Mouse (Mus musculus): ENCODE data around the gene Adra1d. TPM values are rescaled to one million over a fixed set of nuclear protein-coding genes. Genes with fewer than 3 reads are reported as not detected.

Adra1d gene
- polyA plus RNA-seq, 1 experiment from 2014 or later = 0.59 TPM

DNA sequence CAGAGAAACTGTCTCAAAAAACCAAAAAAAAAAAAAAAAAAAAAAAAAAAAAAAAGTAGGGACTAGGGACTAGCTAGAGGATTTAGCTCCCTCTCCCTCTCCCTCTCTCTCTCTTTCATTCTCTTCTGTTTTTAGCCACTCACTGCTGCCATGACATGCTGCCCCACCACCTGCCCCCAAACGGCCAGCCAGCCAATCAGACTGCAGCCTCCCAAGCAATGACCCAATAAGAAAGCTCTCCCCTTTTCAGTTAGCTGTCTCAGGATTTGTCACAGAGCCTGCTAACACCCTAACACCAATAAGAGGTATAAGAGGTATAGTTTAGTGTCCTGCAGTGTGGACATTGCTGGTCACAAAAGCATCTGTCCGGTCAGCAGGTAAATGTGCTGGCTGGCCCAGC is 11.6 kb downstream of the Adra1d start:
- no peak overlapping the region for H3K4me3 ChIP-seq
- no peaks in the 10 kb centered on the region for H3K9me3 ChIP-seq
- H3K36me3 ChIP-seq = no peaks in the 10 kb centered on the region
- H3K27ac ChIP-seq = no peak overlapping the region
- H3K27me3 ChIP-seq (ENCODE audit: insufficient read depth, poor library complexity, severe bottlenecking) = peaks cover 98% of the 10 kb centered on the region
- WGBS = 66% methylated on average over 2 of the region's 2 CpGs
- peaks cover 18% of the 10 kb centered on the region for H3K4me1 ChIP-seq
- DNase-seq (ENCODE audit: low spot score) = no peak

DNA sequence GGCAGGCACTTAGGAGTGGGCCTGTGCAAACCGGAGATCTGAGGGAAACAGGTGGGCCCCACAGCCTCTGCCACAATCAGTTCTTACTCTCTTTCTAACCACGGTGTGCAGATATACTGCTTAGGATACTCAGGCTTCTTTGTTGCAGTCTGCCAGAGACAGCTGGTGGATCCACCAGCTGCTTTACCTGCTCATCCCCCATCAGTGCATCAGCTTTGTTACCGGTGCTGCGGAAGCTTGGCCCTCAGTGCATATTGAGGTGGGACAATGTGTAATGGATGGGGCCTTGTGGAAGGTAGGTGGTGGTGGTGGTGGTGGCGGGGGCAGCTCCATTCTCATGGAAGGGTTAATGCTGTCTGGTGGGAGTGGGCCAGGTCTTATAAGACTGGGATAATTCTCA is 13.0 kb downstream of the Adra1d start:
- H3K27me3 ChIP-seq (ENCODE audit: insufficient read depth, poor library complexity, severe bottlenecking) = peaks cover 98% of the 10 kb centered on the region
- DNase-seq (ENCODE audit: low spot score) = no peak
- peaks cover 18% of the 10 kb centered on the region for H3K4me1 ChIP-seq
- no peak overlapping the region for H3K27ac ChIP-seq
- 73% methylated on average over 5 of the region's 5 CpGs for WGBS
- no peak overlapping the region for H3K4me3 ChIP-seq
- no peaks in the 10 kb centered on the region for H3K9me3 ChIP-seq
- H3K36me3 ChIP-seq = no peaks in the 10 kb centered on the region

DNA sequence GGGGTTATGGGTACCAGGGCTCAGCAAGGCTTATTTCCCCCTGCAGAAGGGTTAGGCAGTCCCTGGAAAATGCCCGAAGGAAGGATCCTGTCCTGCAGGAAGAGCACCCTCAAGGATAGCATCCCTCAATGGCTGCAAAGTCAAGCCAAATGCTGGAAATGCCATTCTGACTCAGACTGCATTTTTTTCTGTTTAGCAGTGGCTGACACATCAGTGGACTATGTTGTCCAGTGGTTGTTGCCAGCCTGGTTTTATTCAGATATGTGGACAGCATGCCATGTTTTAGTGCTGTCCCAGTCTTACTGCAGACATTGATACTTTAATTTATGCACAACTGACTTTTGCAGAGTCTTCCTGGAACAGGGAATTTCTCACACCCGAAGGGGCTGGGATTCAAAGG is 13.8 kb downstream of the Adra1d start:
- Histone ChIP-seq H3K27ac (no peak overlapping the region), H3K36me3 (no peaks in the 10 kb centered on the region), H3K4me3 (no peak overlapping the region), H3K9me3 (no peaks in the 10 kb centered on the region), H3K4me1 (peaks cover 18% of the 10 kb centered on the region), H3K27me3 (ENCODE audit: insufficient read depth, poor library complexity, severe bottlenecking) (peaks cover 98% of the 10 kb centered on the region)
- 67% methylated on average over 2 of the region's 2 CpGs for WGBS
- no peak for DNase-seq (ENCODE audit: low spot score)

DNA sequence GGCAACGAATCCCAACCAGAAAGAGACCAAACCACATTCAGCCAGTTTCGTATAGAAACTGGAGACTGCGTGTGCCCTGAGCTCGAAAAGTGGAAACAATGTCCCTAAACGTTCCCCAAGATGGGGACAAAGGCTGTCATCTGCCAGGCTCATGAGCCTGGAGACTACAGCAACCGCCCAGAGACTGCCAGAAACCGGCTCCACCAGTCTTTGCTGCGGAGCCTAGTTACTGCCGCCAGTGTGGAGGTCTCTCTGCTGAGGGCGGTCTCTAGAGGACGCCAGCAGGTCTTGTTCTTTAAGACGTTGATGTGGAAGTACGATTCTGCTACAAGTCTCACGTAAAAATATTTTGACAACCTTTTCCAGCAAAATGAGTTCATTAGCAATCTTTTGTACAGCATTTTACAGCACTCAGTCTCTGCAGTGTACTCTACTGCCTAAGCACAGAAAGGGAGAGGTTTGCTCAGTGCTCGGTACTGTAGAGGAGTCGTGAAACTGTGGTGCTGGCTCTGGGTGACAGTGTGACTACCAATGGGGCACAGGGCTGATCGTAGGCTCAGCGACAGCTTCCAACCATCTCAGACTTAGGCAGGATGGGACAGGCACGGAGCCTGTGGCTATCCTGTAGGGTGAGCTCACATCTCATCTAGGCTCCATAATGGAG is 15.2 kb downstream of the Adra1d start:
- Histone ChIP-seq H3K27ac (no peak overlapping the region), H3K27me3 (ENCODE audit: insufficient read depth, poor library complexity, severe bottlenecking) (peaks cover 97% of the 10 kb centered on the region), H3K4me3 (peak overlapping the region; percentile 63), H3K4me1 (peaks cover 27% of the 10 kb centered on the region), H3K36me3 (no peaks in the 10 kb centered on the region), H3K9me3 (no peaks in the 10 kb centered on the region)
- WGBS = 14% methylated on average over 19 of the region's 19 CpGs
- DNase-seq (ENCODE audit: low spot score) = no peak

DNA sequence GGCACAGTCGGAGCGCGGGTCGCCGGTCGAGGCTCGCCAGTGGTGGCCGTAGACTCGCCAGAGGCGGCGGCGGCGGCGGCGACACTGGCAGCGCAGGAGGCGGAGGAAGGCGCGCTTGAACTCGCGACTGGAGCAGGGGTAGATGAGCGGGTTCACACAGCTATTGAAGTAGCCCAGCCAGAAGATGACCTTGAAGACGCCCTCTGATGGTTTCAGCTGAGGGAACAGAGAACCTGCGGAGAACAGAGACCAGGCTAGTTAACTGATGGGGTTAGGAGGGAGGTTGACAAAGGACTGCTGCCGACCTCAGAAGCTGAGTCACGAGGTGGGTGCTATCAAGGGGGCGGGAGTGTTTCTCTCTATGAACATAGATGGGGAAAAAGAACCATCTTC is 15.8 kb downstream of the Adra1d start:
- no peaks in the 10 kb centered on the region for H3K9me3 ChIP-seq
- no peak for DNase-seq (ENCODE audit: low spot score)
- peak overlapping the region; percentile 43; the same call in 1 of the 2 replicates for H3K27ac ChIP-seq
- no peaks in the 10 kb centered on the region for H3K36me3 ChIP-seq
- WGBS = 3% methylated on average over 27 of the region's 27 CpGs
- H3K4me3 ChIP-seq = peak overlapping the region; percentile 63
- peaks cover 27% of the 10 kb centered on the region for H3K4me1 ChIP-seq
- peaks cover 97% of the 10 kb centered on the region for H3K27me3 ChIP-seq (ENCODE audit: insufficient read depth, poor library complexity, severe bottlenecking)

DNA sequence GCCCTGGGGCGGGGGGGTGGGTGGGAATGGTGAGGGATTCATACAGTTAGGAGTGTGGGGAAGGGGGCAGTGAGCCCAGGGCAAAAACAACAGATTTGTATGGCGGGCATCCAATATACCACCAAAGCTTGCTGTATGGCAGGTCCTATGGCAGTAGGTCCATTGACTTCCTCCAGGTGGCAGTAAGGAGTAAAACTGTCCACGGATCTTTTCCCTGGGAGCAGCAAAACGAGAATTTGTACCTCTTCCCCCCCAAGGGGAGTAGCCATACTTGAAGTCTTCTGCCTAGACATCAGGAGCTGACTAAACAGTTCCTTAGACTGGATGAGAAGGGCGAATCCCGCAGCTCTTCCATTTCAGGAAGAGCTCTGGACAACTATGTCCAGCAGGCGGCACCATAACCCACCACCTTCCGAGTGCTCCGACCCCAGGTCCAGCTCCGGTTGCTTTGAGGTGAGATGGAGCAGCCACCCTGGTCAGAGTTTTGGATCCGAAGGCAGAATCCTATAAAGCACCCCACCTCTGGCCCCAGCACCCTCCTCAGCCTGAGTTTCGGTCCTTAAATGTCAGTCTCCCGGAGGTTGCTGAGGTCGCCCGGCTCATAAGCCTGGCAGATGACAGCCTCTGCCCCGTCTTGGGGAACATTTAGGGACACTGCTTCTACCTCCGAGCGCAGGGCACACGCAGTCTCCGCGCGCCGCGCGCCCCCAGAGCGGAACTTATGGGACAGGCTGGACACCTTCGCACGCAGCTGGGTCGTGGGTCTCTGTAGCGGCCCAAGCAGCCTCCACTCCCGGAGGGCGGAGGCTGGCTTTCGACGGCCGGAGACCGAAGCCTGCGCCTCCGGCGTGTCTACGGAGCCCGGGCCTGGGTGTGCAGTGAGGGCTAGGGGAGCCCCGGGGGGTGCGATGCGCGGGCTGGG is 16.4 kb downstream of the Adra1d start:
- 3% methylated on average over 45 of the region's 45 CpGs for WGBS
- Histone ChIP-seq H3K4me3 (peak overlapping the region; percentile 63), H3K4me1 (peaks cover 27% of the 10 kb centered on the region), H3K36me3 (no peaks in the 10 kb centered on the region), H3K27ac (peak overlapping the region; percentile 43; the same call in 1 of the 2 replicates), H3K9me3 (no peaks in the 10 kb centered on the region), H3K27me3 (ENCODE audit: insufficient read depth, poor library complexity, severe bottlenecking) (peaks cover 91% of the 10 kb centered on the region)
- peak; percentile 88 for DNase-seq (ENCODE audit: low spot score)

DNA sequence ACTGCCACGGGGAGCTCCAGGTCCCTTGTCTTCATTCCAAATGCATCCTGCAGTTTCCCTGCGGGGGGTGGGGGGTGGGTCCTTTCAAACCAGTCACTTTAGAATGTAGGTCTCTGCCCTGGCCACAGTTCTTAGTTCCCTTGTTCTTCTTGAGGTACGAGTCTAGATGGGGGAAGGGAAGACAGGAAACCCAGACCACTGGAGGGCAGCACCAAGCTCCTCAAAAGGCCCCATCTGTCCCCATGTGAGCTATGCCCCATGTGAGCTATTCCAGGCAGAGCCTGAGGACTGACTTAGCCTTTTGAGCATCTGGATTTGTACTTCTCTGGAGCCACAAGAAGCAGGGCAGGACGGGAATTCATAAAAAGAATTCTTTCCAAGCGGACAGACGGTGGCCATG is 19.6 kb downstream of the Adra1d start:
- no peaks in the 10 kb centered on the region for H3K36me3 ChIP-seq
- WGBS = 27% methylated on average over 6 of the region's 6 CpGs
- H3K9me3 ChIP-seq = no peaks in the 10 kb centered on the region
- DNase-seq (ENCODE audit: low spot score) = no peak
- peaks cover 32% of the 10 kb centered on the region for H3K4me1 ChIP-seq
- no peak overlapping the region for H3K27ac ChIP-seq
- H3K27me3 ChIP-seq (ENCODE audit: insufficient read depth, poor library complexity, severe bottlenecking) = peaks cover 67% of the 10 kb centered on the region
- no peak overlapping the region for H3K4me3 ChIP-seq

DNA sequence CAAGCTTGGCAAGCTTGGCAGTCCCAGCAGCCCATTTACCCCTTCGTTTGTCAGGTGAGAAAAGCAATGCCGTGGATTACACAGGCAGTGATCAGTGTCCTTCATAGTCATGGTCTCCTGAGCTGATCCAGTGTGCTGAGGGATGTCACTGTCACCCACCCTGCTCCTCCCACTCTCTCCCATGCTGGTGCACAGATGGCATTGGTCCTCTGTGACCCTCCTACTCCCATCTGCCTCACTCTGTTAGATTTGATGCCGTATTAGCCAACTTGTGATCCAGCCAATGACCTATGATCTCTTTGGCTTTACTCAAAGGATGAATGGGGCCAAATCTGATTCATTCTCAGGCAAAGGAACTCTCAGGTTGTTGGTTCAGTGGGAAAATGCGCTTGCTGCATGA is 20.4 kb downstream of the Adra1d start:
- no peaks in the 10 kb centered on the region for H3K36me3 ChIP-seq
- no peak for DNase-seq (ENCODE audit: low spot score)
- peaks cover 27% of the 10 kb centered on the region for H3K4me1 ChIP-seq
- H3K4me3 ChIP-seq = no peak overlapping the region
- H3K27ac ChIP-seq = no peak overlapping the region
- 80% methylated on average over 4 of the region's 4 CpGs for WGBS
- peaks cover 58% of the 10 kb centered on the region for H3K27me3 ChIP-seq (ENCODE audit: insufficient read depth, poor library complexity, severe bottlenecking)
- no peaks in the 10 kb centered on the region for H3K9me3 ChIP-seq

DNA sequence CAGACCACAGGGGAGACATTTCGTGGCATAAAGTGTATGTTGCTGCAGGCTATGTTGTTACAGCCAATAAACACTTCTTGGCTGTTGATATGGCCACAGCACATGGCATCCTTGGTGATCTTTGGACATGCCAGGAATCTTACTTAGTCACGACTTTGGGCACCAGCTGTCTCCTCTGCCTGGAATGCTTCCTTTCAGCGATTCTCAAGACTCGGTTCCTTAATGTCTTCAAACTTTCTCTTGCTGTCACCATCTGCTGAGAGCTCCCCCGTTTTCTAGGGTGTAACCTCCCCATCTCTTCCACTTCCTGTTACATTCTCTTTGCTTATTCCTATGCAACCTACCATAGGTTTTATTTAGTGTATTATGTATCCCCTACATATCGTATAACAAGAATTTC is 22.3 kb downstream of the Adra1d start:
- Histone ChIP-seq H3K9me3 (no peaks in the 10 kb centered on the region), H3K4me3 (no peak overlapping the region), H3K27me3 (ENCODE audit: insufficient read depth, poor library complexity, severe bottlenecking) (peaks cover 40% of the 10 kb centered on the region), H3K36me3 (no peaks in the 10 kb centered on the region), H3K27ac (no peak overlapping the region), H3K4me1 (peaks cover 15% of the 10 kb centered on the region; the same call in 1 of the 2 replicates)
- DNase-seq (ENCODE audit: low spot score) = no peak
- 82% methylated on average over 6 of the region's 6 CpGs for WGBS

DNA sequence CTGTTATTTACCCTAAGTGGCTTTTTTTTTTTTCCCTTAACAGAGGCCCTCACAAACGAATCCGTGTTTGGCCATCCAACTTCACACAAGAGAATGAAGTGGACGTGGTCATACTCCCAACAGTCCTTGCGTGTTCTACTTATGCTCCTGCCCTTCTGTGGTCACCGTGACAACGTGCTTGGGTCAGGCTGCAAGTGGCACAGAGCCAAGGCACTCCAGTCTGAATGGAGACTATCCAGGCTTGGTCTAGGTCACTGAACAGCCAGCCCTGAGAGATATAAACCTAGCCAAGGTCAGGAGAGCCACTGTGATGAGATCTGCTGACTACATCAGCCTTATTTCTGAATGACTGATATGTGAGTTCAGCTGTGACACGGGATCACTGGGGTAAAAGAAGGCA is 23.7 kb downstream of the Adra1d start:
- 0 out of 2 replicates have a peak overlapping the region, but pooled peaks have one; percentile 16 for H3K27ac ChIP-seq
- 68% methylated on average over 7 of the region's 7 CpGs for WGBS

DNA sequence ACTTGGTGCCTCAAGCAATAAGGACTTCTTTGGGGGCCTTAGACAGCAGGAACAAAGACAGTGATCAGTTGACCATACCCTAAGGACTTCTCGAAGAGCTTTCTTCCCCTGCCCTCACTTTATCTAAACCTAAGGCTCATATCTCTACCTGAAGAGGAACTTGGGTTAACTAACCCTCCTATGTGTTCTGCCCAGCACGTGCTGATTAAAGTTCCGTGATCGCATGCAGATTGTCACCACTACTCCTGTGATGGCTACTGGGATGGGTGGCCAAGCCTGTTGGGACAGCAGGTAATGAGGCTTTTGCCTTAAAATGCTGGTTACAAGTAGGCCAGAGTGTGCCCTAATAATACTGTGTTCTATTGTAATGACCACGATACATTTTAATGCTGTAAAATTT is 26.9 kb downstream of the Adra1d start:
- DNase-seq (ENCODE audit: low spot score) = no peak
- Histone ChIP-seq H3K27ac (no peak overlapping the region), H3K4me3 (no peak overlapping the region), H3K36me3 (no peaks in the 10 kb centered on the region), H3K27me3 (ENCODE audit: insufficient read depth, poor library complexity, severe bottlenecking) (peaks cover 10% of the 10 kb centered on the region; the same call in 1 of the 2 replicates), H3K4me1 (0 out of 2 replicates have a peak, but pooled peaks cover 10% of the 10 kb centered on the region), H3K9me3 (no peaks in the 10 kb centered on the region)
- 78% methylated on average over 5 of the region's 5 CpGs for WGBS

More for the DNA sequence above, 23.7 kb downstream of the Adra1d start:
- H3K4me3 ChIP-seq = no peak overlapping the region
- DNase-seq (ENCODE audit: low spot score) = peak; percentile 87
- H3K9me3 ChIP-seq = no peaks in the 10 kb centered on the region
- no peaks in the 10 kb centered on the region for H3K36me3 ChIP-seq
- H3K27me3 ChIP-seq (ENCODE audit: insufficient read depth, poor library complexity, severe bottlenecking) = peaks cover 30% of the 10 kb centered on the region
- peaks cover 15% of the 10 kb centered on the region; the same call in 1 of the 2 replicates for H3K4me1 ChIP-seq

DNA sequence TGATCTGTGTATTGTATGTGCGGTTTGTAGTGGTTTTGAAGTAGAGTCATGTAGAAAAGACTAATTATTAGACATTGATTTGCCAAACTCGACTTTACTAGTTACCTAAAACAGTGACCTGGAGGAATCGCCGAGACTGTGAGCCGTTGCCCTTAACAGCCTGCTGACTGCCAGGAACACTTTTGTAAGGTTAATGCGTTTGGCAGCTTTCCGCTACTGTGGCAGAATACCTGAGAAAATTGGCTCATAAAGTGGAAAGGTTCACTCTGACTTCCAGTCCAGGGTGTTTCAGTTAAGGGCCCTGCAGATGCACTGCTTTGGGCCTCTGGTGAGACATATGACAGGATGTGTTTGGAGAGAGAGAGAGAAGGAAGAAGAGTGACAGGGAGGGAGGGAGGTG is 30.8 kb downstream of the Adra1d start:
- Histone ChIP-seq H3K27ac (no peak overlapping the region), H3K36me3 (no peaks in the 10 kb centered on the region), H3K9me3 (no peaks in the 10 kb centered on the region), H3K4me3 (no peak overlapping the region), H3K27me3 (ENCODE audit: insufficient read depth, poor library complexity, severe bottlenecking) (peaks cover 11% of the 10 kb centered on the region; the same call in 1 of the 2 replicates), H3K4me1 (0 out of 2 replicates have a peak, but pooled peaks cover 4% of the 10 kb centered on the region)
- no peak for DNase-seq (ENCODE audit: low spot score)
- WGBS = 79% methylated on average over 7 of the region's 7 CpGs

DNA sequence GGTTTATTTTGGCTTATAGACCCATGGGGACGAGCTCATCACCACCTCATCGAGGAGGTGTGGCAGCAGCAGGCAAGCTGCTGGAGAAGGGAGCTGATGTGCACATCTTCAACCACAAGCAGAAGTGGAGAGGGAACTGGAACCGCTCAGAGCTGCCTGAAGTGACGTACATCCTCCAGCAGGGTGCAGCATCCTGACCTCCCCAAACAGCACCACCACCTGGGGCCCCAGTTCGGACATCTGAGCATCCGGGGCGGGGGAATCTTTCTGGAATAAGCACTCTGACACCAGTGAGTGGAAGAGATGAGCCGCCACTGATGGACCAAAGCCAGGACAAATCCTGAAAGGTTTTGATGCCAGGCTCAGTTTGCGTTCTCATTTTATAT is 31.5 kb downstream of the Adra1d start:
- peaks cover 3% of the 10 kb centered on the region; the same call in 1 of the 2 replicates for H3K36me3 ChIP-seq
- H3K27me3 ChIP-seq (ENCODE audit: insufficient read depth, poor library complexity, severe bottlenecking) = peaks cover 11% of the 10 kb centered on the region; the same call in 1 of the 2 replicates
- H3K27ac ChIP-seq = no peak overlapping the region
- no peak for DNase-seq (ENCODE audit: low spot score)
- H3K4me3 ChIP-seq = no peak overlapping the region
- H3K9me3 ChIP-seq = no peaks in the 10 kb centered on the region
- WGBS = 22% methylated on average over 9 of the region's 9 CpGs
- H3K4me1 ChIP-seq = 0 out of 2 replicates have a peak, but pooled peaks cover 4% of the 10 kb centered on the region

Data from heart, embryonic 10.5 days (tissue).